Mouse (Mus musculus) small intestine, adult 2 months (tissue): ENCODE measurements around the gene Gfod2. TPM values are rescaled to one million over a fixed set of nuclear protein-coding genes. Genes with fewer than 3 reads are reported as not detected.

Experiments used
- H3K27ac ChIP-seq: fragments of 200-500 bp; 2 replicates; pipeline ENCODE4 v1.5.1; 2012; ENCODE audit warnings: low read depth, low read length, control low read depth, inconsistent platforms; ENCODE audit not compliant: insufficient read depth
- H3K27me3 ChIP-seq: fragments of 200-500 bp; 2 replicates; pipeline ENCODE4 v1.6.1; 2012; ENCODE audit warnings: mild to moderate bottlenecking, moderate library complexity, low read length, inconsistent platforms; ENCODE audit not compliant: control insufficient read depth, insufficient read depth
- H3K36me3 ChIP-seq: fragments of 200-500 bp; 2 replicates; pipeline ENCODE4 v1.6.1; 2012; ENCODE audit warnings: mild to moderate bottlenecking, low read length, control low read depth, inconsistent platforms; ENCODE audit not compliant: control insufficient read depth, insufficient read depth
- H3K4me1 ChIP-seq: fragments of 200-500 bp; 2 replicates; pipeline ENCODE4 v1.6.1; 2012; ENCODE audit warnings: low read length, inconsistent platforms, mixed read lengths; ENCODE audit not compliant: control insufficient read depth, insufficient read depth, insufficient read length
- H3K4me3 ChIP-seq: fragments of 200-500 bp; 2 replicates; pipeline ENCODE4 v1.5.1; 2012; ENCODE audit warnings: low read depth, mild to moderate bottlenecking, control low read depth, inconsistent platforms, low read length, moderate library complexity
- CTCF ChIP-seq: fragments of 200-500 bp; IDR thresholded peaks from 2 replicates; pipeline ENCODE4 v1.5.1; 2012; ENCODE audit warnings: low read depth, mild to moderate bottlenecking, control low read depth, inconsistent platforms, low read length, moderate library complexity, mixed read lengths; ENCODE audit not compliant: insufficient replicate concordance, insufficient read length; ENCODE audit errors: extremely low read depth
- POLR2A ChIP-seq: fragments of 200-500 bp; IDR thresholded peaks from 2 replicates; pipeline ENCODE4 v1.6.1; 2012; ENCODE audit warnings: low read depth, mild to moderate bottlenecking, control low read depth, inconsistent platforms, low read length, moderate library complexity
- WGBS: fragments of 180-500 bp; shearing (Covaris S2); methylation state at CpG from one replicate; pipeline ENCODE4 v1.1.7; 2018; 5-methylcytosine and 5-hydroxymethylcytosine counted together
- polyA plus RNA-seq: library from polyadenylated mRNA; depleted of rRNA; stranded (reverse); fragments of >200 nt; gene quantifications from 2 replicates; pipeline ENCODE4 v1.2.3, GENCODE M21; 2012

The Gfod2 gene
- polyA plus RNA-seq, 1 experiment, result 8.3 TPM

- 89% methylated on average over 5 of the region's 5 CpGs for WGBS
- Histone ChIP-seq H3K4me1 (peaks cover 23% of the 10 kb centered on the region), H3K27ac (no peak overlapping the region), H3K27me3 (no peaks in the 10 kb centered on the region), H3K36me3 (peaks cover 2% of the 10 kb centered on the region; the same call in 1 of the 2 replicates), H3K4me3 (no peak overlapping the region)
- TF ChIP-seq POLR2A (no peak), CTCF (no peak)
Observed at GRCm38 (mm10) chr8:105798408-105798807, 39.9 kb upstream of the Gfod2 start.

- WGBS, result 36% methylated on average over 1 of the region's 1 CpGs
- no peak for TF ChIP-seq CTCF
- TF ChIP-seq POLR2A, result no peak
- Histone ChIP-seq H3K4me3 (no peak overlapping the region), H3K27ac (peak overlapping the region; percentile 3; the same call in 1 of the 2 replicates), H3K4me1 (peaks cover 25% of the 10 kb centered on the region), H3K36me3 (no peaks in the 10 kb centered on the region), H3K27me3 (no peaks in the 10 kb centered on the region)
Observed at GRCm38 (mm10) chr8:105795785-105796184, 37.3 kb upstream of the Gfod2 start.

DNA sequence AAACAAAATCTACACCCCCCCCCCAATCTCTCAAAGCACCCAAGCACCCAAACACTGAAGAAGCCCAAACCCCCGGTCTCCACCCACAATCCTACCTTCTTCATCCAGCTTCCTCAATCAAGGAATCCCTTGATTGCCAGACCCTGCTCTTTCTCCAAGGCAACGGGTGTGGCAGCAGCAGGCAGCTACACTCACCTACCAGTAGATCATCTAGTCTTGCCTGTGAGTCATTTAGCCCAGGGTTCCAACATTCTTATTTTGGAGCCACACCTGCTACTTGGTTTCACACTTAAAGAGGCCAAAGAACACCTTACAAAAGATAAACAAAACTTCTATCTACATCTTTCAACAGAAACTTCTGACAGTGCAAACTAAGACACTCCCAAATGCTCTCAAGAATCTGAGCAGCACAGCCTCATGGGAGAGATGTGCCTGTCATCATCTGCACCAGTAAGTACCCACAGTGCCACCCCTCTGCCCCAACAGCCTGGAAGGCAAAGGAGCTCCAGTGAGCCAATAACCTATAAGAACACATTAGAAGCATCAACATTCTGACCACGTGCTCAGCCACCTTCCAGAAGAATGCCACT is 35.6 kb upstream of the Gfod2 start:
- H3K36me3 ChIP-seq, result no peaks in the 10 kb centered on the region
- H3K27ac ChIP-seq, result peak overlapping the region; percentile 17; the same call in 1 of the 2 replicates
- H3K4me1 ChIP-seq, result peaks cover 22% of the 10 kb centered on the region
- H3K27me3 ChIP-seq, result no peaks in the 10 kb centered on the region
- 34% methylated on average over 3 of the region's 3 CpGs for WGBS
- H3K4me3 ChIP-seq, result no peak overlapping the region
- no peak for TF ChIP-seq POLR2A
- TF ChIP-seq CTCF, result no peak

GRCm38 (mm10) chr8:105793331-105793730 is 34.9 kb upstream of the Gfod2 start:
- H3K36me3 ChIP-seq, result no peaks in the 10 kb centered on the region
- WGBS, result 85% methylated on average over 1 of the region's 1 CpGs
- no peak overlapping the region for H3K27ac ChIP-seq
- H3K4me3 ChIP-seq, result no peak overlapping the region
- no peak for TF ChIP-seq CTCF
- no peak for TF ChIP-seq POLR2A
- peaks cover 16% of the 10 kb centered on the region for H3K4me1 ChIP-seq
- H3K27me3 ChIP-seq, result no peaks in the 10 kb centered on the region

GRCm38 (mm10) chr8:105789626-105790025 is 31.2 kb upstream of the Gfod2 start:
- Histone ChIP-seq H3K27ac (no peak overlapping the region), H3K4me3 (no peak overlapping the region), H3K4me1 (peaks cover 7% of the 10 kb centered on the region; the same call in 1 of the 2 replicates), H3K27me3 (no peaks in the 10 kb centered on the region), H3K36me3 (peaks cover 10% of the 10 kb centered on the region)
- TF ChIP-seq CTCF (no peak), POLR2A (no peak)

- no peak overlapping the region for H3K27ac ChIP-seq
- peaks cover 3% of the 10 kb centered on the region; the same call in 1 of the 2 replicates for H3K4me1 ChIP-seq
- TF ChIP-seq POLR2A (no peak), CTCF (no peak)
- no peak overlapping the region for H3K4me3 ChIP-seq
- 69% methylated on average over 4 of the region's 4 CpGs for WGBS
- H3K27me3 ChIP-seq, result no peaks in the 10 kb centered on the region
- peaks cover 10% of the 10 kb centered on the region for H3K36me3 ChIP-seq
Observed at GRCm38 (mm10) chr8:105788927-105789326, 30.5 kb upstream of the Gfod2 start.

DNA sequence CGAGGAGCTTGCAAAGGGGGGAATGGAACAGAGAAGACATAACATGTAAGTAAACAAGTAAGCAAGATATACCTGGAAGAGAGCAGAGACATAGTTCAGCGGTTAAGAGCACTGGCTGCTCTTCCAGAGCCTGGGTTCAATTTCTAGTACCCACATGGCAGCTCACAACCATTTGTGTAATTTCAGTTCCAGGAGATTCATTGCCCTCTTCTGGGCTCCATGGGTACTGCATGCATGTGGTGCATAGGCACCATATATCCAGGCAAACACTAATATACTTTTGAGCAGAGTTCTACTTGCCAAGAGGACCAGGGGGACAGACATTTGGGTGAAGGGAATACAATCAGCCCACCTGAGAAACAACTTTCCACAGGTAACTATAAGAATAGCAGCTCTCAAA is 29.8 kb upstream of the Gfod2 start:
- 96% methylated on average over 2 of the region's 2 CpGs for WGBS
- H3K27ac ChIP-seq, result no peak overlapping the region
- peaks cover 12% of the 10 kb centered on the region for H3K36me3 ChIP-seq
- no peaks in the 10 kb centered on the region for H3K4me1 ChIP-seq
- TF ChIP-seq CTCF (peak; percentile 24; the same call in 1 of the 2 replicates), POLR2A (no peak)
- no peak overlapping the region for H3K4me3 ChIP-seq
- no peaks in the 10 kb centered on the region for H3K27me3 ChIP-seq
